Mouse (Mus musculus) R1 (cell line): ENCODE measurements around the gene Rpl36al.

Experiments
- DNase-seq: peaks from one replicate; pipeline ENCODE4 v3.0.0-alpha.2; 2018; ENCODE audit warnings: low read depth, low spot score

Gene Rpl36al

GRCm38 (mm10) chr12:69183583-69184308 is at the start of gene Rpl36al, which contains the start of gene Mgat2:
Gene Rpl36al (minus strand): TSS chr12:69184083.
Gene Mgat2 (plus strand): TSS chr12:69184157.
- peak; percentile 98 for DNase-seq

GRCm38 (mm10) chr12:69229251-69229650 is 45.4 kb upstream of the Rpl36al start:
- peak; percentile 86 for DNase-seq

GRCm38 (mm10) chr12:69227776-69228466 is 44.0 kb upstream of the Rpl36al start, which contains the start of gene Pole2:
Gene Pole2 (minus strand): TSS chr12:69228195.
- peak; percentile 89 for DNase-seq

- no peak for DNase-seq
These were observed 36.9 kb upstream of the Rpl36al start for GRCm38 (mm10) chr12:69220613-69221277.

GRCm38 (mm10) chr12:69216587-69216986 is 32.7 kb upstream of the Rpl36al start:
- DNase-seq = no peak

GRCm38 (mm10) chr12:69215000-69215785 is 31.3 kb upstream of the Rpl36al start:
- DNase-seq = no peak

GRCm38 (mm10) chr12:69214393-69214792 is 30.5 kb upstream of the Rpl36al start:
- no peak for DNase-seq

GRCm38 (mm10) chr12:69213186-69213777 is 29.4 kb upstream of the Rpl36al start:
- DNase-seq = no peak

GRCm38 (mm10) chr12:69211057-69211456 is 27.2 kb upstream of the Rpl36al start:
- peak; percentile 53 for DNase-seq

- DNase-seq = peak; percentile 87
These were observed 26.4 kb upstream of the Rpl36al start for GRCm38 (mm10) chr12:69210056-69210979.

GRCm38 (mm10) chr12:69208520-69208919 is 24.6 kb upstream of the Rpl36al start:
- peak; percentile 59 for DNase-seq

GRCm38 (mm10) chr12:69207926-69208325 is 24.0 kb upstream of the Rpl36al start:
- no peak for DNase-seq

GRCm38 (mm10) chr12:69207396-69207795 is 23.5 kb upstream of the Rpl36al start:
- no peak for DNase-seq

GRCm38 (mm10) chr12:69204052-69204833 is 20.4 kb upstream of the Rpl36al start, which contains the start of gene Gm49384:
Gene Gm49384 (minus strand): TSS chr12:69204267.
- DNase-seq = peak; percentile 69

- DNase-seq = no peak
These were observed 15.1 kb upstream of the Rpl36al start for GRCm38 (mm10) chr12:69198985-69199384.

GRCm38 (mm10) chr12:69198164-69198535 is 14.3 kb upstream of the Rpl36al start, which contains the start of gene Dnaaf2:
Gene Dnaaf2 (minus strand): TSS chr12:69198429.
- DNase-seq = peak; percentile 73

- DNase-seq = peak; percentile 66
These were observed 13.7 kb upstream of the Rpl36al start for GRCm38 (mm10) chr12:69197378-69198163.
